Mouse (Mus musculus): ENCODE results near the gene Ctc1.
A peak's percentile ranks its signal among the peaks of the same experiment; 100 is the strongest.
"Not testable (repeated sequence)": the region's sequence is repeated elsewhere in the genome, so short reads cannot be mapped to it uniquely, and the experiment has no call there.

Ctc1 gene

GRCm38 (mm10) chr11:69015644-69016441 is at the start of gene Ctc1:
TSS of gene Ctc1 (plus strand) at chr11:69015911.
- DNase-seq (ENCODE audit: low read depth, low spot score) = peak; percentile 96

GRCm38 (mm10) chr11:68966554-68966953 is 49.2 kb upstream of the Ctc1 start:
- DNase-seq (ENCODE audit: low read depth, low spot score) = no peak

DNA sequence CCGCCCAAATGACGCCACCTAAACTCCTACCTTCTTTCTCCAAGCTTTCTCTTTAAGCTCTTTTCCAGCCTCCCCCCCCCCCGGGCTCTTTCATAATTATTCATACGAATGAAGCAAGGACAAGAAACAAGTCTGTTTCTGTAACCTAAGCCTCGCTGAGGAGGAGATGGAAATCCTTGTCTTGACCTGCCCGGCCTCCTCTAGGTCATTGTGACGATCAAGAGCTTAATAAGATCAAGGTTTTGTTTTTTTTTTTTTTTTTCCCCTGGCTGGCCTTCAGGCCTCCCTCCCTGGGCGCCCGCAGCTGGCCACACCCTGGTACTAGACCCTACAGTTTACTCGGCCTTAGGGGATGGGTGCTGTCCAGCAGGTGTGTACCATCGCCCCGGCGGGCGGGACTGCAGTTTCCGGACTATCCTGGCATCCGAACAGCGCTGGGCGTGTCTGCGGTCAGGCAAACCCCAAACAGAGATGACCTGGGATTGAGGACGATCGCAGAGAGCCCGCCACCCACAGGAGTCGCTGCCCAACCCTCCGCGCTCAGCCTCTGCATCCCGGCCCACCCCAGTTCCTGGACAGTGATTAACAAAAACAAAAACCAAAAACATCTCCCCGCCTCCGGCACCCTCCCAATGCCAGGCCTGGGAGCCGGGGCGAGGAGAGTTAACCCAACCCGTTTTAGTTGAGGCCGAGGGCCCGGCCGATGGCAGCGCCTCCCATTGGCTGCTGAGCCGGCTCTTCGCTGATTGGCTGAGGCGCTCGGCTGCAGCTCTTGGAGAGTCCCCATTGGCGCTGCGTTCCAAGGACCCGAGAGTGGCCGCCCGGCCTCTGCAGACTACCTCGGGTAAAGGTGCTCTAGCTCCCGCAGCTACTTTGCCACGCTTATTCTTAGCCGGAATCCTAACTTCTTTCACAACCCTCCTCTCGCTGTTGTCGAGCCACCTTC is 48.1 kb upstream of the Ctc1 start, which contains the start of gene Slc25a35:
Gene Slc25a35 (plus strand): TSS at position 795 of the 946 bp plus-strand sequence.
- peak; percentile 91 for DNase-seq (ENCODE audit: low read depth, low spot score)

GRCm38 (mm10) chr11:68968752-68969151 is 47.0 kb upstream of the Ctc1 start:
- DNase-seq (ENCODE audit: low read depth, low spot score) = no peak

DNA sequence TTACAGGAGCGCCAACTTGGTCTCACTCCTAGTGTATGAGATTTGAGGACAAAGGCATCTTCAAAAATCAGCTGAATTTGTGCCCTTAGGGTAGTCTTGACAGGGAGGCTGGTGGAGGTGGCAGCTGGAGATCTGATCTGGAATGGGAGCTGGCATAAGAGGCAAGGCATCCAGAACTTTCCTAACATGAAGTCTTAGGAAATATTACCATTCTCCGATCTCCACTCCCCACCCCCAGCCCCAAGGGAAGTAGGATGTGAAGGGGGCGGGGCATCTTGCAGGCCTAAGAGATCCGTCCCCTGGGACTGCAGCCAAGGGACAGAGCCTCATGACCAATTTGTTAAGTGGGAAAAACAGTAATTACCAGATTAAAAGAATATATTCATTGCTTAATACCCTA is 45.5 kb upstream of the Ctc1 start:
- no peak for DNase-seq (ENCODE audit: low read depth, low spot score)

- DNase-seq (ENCODE audit: low read depth, low spot score) = peak; percentile 83
Observed at GRCm38 (mm10) chr11:68973250-68974058, 42.3 kb upstream of the Ctc1 start.

- DNase-seq (ENCODE audit: low read depth, low spot score) = no peak
Observed at GRCm38 (mm10) chr11:68974059-68974450, 41.7 kb upstream of the Ctc1 start.

- no peak for DNase-seq (ENCODE audit: low read depth, low spot score)
Observed at GRCm38 (mm10) chr11:68975085-68975484, 40.6 kb upstream of the Ctc1 start, which contains the start of gene Rangrf. TSS of gene Rangrf (minus strand) at chr11:68975185.

- DNase-seq (ENCODE audit: low read depth, low spot score) = no peak
Observed at GRCm38 (mm10) chr11:68975601-68976000, 40.1 kb upstream of the Ctc1 start.

DNA sequence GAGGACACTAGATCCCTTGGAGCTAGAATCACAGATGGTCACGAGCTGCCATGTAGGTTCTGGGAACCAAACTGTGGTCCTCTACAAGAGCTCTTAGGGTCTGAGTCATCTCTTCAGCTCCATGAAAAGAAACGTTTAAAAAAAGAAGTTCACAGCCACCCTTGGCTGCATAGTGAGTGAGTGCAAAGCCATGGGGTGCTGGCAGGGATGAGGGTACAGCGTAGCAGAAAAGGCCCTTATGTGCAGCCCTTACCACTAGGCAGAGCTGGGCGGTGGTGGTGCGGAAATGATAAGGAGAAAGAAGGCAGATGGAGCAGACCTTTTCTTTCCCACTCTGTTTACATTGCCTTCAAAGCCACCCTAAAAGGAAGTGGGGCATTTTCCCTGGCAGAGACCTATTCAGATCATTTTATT is 36.4 kb upstream of the Ctc1 start:
- no peak for DNase-seq (ENCODE audit: low read depth, low spot score)

DNA sequence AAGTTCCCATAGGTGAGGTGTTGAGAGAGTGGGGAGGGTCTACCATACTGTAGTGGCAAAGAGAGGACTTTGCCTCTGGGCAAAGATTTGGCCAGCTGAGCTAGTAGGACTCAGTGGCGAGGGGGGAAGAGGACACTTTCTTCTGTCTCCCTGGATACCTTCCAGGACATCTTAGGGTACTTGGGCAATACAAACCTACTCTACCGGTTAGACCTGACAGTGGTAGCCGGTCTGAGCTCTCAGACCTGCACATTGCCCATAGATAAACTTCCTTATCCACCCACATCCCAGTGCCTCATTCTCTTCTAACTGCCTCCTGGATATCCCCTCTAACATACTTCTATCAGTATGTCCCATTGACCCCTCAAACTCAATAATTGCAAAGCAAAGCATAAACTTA is 34.8 kb upstream of the Ctc1 start:
- DNase-seq (ENCODE audit: low read depth, low spot score) = no peak

GRCm38 (mm10) chr11:68982639-68983369 is 32.9 kb upstream of the Ctc1 start:
- DNase-seq (ENCODE audit: low read depth, low spot score) = peak; percentile 82

GRCm38 (mm10) chr11:68987365-68987882 is 28.3 kb upstream of the Ctc1 start:
- no peak for DNase-seq (ENCODE audit: low read depth, low spot score)

GRCm38 (mm10) chr11:68988341-68988740 is 27.4 kb upstream of the Ctc1 start:
- DNase-seq (ENCODE audit: low read depth, low spot score) = no peak

DNA sequence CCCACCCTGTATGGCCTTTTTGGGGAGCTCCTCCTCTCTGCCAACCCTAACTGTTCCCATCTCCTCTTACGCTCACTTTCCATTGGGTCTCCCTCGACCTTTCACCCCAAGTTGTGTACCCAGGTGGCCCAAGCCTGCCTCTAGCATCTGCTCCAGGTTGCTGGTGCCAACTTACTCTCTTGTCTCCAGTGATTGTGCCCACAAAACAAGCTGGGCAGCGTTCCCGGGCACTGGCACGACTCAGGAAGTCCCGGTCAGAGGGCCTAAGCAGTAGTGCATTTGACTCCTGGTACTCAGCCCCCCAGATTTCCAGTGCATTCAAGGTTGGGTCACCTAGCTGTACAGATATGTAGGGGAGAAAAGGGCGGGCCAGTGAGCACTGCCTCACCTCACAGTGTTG is 22.6 kb upstream of the Ctc1 start:
- DNase-seq (ENCODE audit: low read depth, low spot score) = no peak

DNA sequence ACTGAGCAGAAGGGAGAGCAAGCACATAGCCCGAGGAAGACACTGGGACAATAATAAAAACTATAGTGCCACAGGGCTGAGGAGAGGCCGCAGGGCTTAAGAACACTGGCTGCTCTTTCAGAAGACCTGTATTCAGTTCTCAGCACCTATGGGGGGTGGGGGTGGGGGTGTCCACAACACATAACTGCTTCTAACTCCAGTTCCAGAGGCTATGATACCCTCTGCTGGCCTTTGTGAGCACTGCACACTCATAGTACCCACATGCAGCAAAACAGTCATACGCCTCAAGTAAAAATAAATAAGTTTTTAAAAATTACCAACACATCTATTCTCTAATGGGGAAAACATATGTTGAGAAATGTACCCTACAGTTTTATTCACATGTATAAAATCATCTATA is 21.3 kb upstream of the Ctc1 start:
- DNase-seq (ENCODE audit: low read depth, low spot score) = peak; percentile 25

GRCm38 (mm10) chr11:68997080-68997479 is 18.6 kb upstream of the Ctc1 start:
- DNase-seq (ENCODE audit: low read depth, low spot score) = no peak

- not testable (repeated sequence) for DNase-seq (ENCODE audit: low read depth, low spot score)
Observed at GRCm38 (mm10) chr11:69002782-69003181, 12.9 kb upstream of the Ctc1 start.

GRCm38 (mm10) chr11:69003592-69003991 is 12.1 kb upstream of the Ctc1 start:
- no peak for DNase-seq (ENCODE audit: low read depth, low spot score)

DNA sequence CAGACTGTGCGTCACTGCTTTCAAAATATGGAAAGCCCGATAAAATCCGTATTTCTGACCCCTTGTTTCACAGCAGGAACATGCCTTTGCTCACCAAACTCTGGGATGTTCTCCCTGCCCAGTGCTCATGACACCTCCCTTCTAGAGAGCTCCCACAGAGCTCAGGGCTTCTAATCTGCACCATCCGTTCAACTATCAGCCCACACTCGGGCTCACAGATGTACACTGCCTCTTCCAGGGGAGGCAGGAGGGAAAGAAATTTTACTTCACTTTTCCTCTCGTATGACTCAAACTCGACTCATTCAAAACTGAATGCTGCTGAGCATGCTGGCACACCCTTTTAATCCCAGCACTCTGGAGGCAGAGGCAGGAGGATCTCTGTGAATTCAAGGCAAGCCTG is 10.5 kb upstream of the Ctc1 start:
- no peak for DNase-seq (ENCODE audit: low read depth, low spot score)

DNA sequence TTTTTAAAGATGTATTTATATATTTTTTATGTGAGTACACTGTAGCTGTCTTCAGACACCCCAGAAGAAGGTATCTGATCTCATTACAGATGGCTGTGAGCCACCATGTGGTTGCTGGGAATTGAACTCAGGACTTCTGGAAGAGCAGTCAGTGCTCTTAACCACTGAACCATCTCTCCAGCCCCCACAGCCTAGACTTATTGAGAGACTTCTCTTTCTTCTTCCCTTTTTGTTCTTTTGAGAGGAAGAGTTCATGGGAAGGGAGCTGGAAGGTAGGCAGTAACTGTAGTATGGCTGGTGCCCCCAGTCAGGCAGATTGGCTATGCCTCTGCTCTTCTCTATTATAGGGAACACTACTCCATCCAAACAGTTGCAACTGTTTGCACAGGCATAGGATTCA is 9.1 kb upstream of the Ctc1 start:
- not testable (repeated sequence) for DNase-seq (ENCODE audit: low read depth, low spot score)

Measured in CD4-positive, CD25-positive, alpha-beta regulatory T cell, adult 2 months (primary cell).